Mouse (Mus musculus) kidney, postnatal 36 days (tissue): ENCODE results near the gene Zfp54.
A peak's percentile ranks its signal among the peaks of the same experiment; 100 is the strongest.
"Not testable (repeated sequence)": the region's sequence is repeated elsewhere in the genome, so short reads cannot be mapped to it uniquely, and the experiment has no call there.

Source experiments
- DNase-seq, 2 experiments: peaks; one replicate each; pipeline ENCODE4 v3.0.0; 2021 to 2022; ENCODE audit warnings: mixed read lengths in 2 of 2

The Zfp54 gene

GRCm38 (mm10) chr17:21422664-21423599 lies at the start of gene Zfp54:
Zfp54 (plus strand) TSS chr17:21423227.
- peak; percentile 84 to 88 for DNase-seq

DNA sequence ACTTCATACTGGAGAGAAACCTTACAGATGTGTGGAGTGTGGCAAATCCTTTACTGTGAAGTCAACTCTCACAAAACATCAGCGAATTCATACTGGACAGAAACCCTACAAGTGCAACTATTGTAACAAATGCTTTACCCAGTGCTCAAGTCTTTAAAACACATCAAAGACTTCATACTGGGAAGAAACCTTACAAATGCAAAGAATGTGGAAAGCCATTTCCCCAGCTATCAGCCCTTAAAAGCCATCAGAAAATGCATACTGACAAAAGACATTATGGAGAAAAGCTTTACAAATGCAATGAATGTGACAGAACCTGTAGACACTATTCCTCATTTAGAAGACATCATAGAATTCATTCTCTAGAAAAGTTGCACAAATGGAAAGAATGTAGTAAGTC lies 47.7 kb upstream of the Zfp54 start:
- no peak for DNase-seq

GRCm38 (mm10) chr17:21383391-21384056 lies 39.5 kb upstream of the Zfp54 start, which contains the start of gene Zfp677:
Zfp677 (plus strand) TSS chr17:21383748.
- peak; percentile 72 to 73 for DNase-seq

DNA sequence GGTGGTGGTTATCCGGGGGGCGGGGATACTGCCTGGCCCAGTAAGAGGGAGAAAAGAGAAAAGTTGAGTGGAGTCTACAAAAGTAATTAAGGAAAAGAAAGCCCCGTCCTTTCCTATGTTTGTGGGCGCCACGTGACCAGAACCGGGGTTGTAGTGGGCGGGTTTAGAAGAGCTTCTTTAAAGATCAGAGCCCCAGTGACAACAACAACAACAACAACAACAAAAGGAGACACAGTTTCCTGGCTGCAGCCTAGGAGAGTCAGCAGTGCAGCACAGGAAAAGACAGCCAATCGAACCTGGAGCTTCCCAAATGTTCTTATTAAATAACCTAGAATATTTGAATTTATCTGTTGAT lies 39.0 kb upstream of the Zfp54 start:
- DNase-seq: peak; percentile 7 to 37

DNA sequence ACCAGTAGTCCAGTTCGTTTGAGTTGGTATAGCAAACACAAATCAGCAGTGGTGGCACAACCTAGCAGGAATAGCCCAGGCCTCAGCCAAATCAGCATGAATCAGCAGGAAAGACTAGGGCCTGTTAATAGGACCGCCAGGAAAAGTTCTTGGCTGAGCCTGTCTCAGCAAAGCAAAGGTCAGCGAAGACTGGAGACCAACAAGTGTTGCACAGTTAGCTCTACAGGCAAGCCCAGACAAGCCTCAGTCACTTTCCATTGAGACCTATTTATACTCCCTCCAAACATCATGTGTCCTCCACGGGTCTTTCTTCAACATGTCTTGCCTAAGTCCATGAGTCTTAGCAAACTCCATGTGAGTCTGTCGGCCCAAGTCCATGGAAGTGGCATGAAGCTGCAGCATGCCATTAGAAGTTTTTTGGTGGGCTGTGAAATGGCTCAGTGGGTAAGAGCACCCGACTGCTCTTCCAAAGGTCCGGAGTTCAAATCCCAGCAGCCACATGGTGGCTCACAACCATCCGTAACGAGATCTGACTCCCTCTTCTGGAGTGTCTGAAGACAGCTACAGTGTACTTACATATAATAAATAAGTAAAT lies 15.9 kb downstream of the Zfp54 start:
- peak in 1 of 2 experiments; percentile 9 for DNase-seq

DNA sequence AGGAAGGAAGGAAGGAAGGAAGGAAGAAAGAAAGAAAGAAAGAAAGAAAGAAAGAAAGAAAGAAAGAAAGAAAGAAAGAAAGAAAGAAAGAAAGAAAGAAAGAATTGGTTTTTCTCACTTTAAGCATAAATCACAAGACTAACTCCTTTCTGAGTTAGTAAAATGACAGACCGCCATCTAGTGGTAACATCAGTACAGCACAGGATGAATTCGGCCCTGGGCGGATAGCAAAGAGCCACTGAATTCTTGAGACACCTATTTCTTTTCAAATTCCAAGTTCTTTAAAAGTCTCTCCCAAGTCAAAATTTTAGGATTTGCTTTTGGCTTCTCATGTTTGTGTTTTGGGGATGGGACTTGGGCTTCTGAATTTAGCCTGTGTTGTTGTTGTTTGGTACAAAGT lies 26.6 kb downstream of the Zfp54 start:
- DNase-seq: peak; percentile 78 to 84

DNA sequence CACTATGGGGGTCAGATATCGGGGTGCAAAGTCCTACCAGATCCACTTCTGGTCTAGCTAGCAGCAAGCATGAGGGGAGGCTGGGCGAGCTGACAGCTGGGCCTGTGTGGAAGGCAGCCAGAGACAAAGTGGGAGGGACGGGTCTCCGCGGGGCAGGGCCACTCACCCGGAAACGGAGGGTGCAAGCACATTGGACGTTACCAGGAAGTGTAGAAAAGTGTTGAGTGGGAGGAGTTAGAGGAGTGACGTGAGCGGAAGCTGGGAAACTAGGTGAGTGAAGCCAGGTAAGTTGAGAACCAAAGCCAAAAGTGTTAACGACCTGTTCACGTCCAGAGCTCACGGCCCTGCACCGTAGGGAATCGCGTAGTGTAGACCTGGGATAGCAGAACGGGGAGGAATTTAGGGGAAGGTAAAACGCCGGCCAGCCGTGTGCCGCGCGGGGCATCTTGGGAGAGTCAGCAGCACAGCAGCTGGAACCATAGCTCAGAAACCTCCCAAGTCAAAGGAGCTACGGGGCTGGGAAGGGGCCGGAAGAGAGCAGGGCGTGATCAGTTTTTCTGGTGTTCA lies 27.2 kb downstream of the Zfp54 start, which contains the start of gene Zfp51:
Zfp51 (plus strand) TSS at position 237 of the 567 bp plus-strand sequence.
- peak; percentile 95 to 97 for DNase-seq

DNA sequence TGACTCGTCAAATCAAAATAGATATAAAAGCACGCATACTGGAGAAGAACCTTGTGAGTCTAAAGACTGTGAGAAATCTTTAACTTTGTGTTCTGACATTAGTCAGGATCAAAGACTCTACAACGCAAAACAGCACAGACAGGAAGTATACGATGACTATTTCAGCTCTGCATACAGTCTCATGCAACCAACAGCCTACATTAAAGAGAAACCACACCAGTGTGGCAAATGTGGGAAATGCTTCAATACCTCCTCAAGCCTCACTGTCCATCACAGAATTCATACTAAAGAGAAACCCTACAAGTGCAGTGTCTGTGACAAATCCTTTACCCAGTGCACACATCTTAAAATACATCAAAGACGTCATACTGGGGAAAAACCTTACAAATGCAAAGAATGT lies 40.5 kb downstream of the Zfp54 start:
- DNase-seq: no peak

GRCm38 (mm10) chr17:21472032-21472652 lies 49.1 kb downstream of the Zfp54 start:
- DNase-seq: no peak

DNA sequence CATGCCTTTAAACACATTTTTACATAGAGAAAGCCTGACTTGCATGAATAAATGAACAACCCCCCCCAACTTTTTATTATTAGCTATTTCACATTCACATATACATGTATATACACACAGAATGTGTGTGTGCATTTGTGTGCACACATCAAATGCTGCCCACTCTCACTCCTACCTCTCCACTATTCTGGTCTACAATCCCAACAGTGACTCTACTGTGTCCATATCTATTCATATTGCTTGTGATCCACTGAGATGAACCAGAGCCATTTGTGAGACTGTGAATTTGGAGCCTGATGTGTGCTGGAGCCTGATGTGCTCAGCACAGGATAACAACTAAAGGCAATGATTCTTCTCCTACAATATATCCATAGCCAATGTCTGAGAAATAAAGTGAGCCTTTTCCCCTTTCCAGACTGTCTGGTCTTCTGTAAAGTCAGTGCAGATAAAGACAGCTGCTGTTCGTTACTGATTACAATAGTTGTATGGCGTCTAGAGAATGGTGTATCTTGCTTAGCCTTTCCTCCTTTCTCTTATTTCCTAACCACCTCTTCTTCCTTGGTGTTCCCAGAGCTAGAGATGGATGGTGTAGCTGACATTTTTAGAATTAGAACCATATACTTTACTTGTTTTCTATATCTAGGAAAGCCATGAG lies 49.8 kb downstream of the Zfp54 start:
- no peak for DNase-seq

DNA sequence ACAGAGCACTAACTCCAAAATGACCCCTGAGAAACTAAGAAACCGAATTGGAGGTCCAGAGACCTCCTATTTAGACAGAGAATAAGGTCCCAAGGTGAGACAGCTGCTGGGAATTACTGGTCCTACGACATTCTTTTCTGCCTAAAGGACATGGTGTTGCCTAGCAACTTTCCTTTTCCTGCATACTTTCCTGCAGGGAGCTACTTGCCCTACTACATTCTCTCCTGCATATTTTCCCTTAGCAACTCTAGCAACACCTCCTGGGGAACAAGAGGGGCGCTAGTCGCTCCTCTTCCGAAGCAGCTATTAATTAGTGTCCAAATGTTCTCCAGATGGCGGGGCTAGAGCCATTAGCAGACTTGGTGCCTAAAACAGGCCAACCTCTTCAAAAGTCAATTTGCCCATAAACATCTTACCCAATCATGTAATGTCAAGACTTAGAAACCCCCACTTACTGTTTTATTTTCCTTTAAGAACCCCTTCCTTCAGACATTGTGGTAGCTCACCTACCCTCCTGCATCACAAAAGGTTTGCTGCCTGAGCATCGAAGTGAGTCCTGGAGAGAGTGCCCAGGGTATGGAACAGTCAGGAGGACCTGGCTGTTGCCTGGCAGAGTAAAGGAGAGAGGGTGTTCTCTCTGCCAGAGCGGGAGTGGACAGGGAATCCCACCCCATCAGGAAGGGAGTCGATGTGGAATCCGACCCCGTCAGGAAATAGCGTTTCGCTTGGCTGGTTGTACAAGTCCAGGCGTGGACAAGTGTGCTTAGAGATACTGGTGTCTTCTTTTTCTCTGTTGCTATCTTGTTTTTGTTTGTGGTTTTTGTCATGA lies 50.5 kb downstream of the Zfp54 start:
- DNase-seq: peak; percentile 31 to 71

DNA sequence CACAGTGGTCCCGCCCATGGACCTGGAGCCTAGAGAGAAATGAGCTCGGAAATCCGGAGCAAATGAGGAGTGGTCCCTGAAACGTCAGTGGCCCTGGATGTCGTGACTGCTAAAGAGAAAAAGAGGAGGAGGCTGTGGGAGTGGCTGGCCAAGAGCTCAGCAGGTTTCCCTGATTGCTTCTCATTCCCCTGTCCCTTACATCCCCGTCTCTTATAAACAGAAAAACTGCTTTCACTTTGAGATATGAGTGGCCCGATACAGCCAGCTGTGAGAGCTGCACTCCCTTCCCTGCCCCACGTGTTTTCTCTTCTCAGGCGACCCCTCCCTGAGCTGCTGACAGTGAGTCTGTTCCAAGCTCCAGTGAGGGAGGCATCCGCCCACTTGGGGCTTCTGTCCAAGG lies 51.7 kb downstream of the Zfp54 start:
- DNase-seq: not testable (repeated sequence)

DNA sequence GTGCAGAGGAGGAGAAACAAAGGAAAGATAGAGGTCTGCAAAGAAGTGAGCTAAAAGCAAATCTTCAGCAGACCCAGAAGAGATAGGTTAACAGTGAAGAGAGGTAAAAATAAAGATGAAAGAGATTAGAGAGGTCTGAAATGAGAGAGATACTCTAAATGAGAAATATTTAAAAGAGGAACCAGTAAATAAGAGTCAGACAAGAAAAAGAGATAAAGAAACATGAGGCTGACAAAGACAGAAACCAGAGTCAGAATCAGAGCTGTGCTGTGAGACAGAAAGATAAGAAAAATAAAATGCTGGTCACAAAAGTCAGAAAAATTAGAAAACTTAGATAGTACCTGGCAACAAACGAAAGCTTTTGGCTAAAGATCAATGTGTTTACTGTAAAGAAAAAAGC lies 52.3 kb downstream of the Zfp54 start:
- DNase-seq: not testable (repeated sequence)

- DNase-seq: not testable (repeated sequence)
These were observed 53.3 kb downstream of the Zfp54 start for GRCm38 (mm10) chr17:21476351-21476750.

DNA sequence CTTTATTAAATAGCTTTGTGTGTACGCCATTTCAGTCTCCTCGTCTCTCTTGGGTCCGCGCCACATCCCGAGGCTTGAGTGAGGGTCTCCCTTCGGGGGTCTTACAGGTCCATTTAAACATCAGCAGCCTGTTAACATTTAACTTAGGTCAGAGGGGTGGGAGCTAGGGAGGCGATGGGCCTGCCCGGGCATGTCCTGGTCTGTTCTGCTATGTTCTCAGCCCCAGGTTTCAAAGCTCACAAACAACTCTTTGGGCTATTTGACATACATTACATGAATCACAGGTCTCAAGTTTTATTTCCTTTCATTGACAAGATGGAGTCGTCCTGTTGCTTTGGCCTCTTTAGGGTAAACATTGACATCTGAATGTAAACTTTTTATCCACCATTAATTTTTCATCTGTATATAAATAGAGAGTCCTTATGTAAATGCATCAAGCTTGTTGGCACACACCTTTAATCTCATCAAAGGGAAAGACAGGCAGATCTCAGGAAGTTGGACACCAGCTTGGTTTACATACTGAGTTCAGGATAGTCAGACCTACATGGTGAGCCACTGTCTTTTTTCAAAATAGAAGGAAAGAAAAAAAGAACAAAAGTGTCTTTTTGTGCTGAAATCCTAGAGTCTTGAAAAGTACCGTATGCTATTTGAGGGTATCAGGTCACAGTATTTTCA lies 55.2 kb downstream of the Zfp54 start:
- not testable (repeated sequence) for DNase-seq
